Mouse (Mus musculus): ENCODE data around the gene Ptpn20. TPM values are rescaled to one million over a fixed set of nuclear protein-coding genes. Genes with fewer than 3 reads are reported as not detected.

Gene Ptpn20
- not detected in 2 replicates for total RNA-seq (2021)
- long read RNA-seq, result 0 reads

DNA sequence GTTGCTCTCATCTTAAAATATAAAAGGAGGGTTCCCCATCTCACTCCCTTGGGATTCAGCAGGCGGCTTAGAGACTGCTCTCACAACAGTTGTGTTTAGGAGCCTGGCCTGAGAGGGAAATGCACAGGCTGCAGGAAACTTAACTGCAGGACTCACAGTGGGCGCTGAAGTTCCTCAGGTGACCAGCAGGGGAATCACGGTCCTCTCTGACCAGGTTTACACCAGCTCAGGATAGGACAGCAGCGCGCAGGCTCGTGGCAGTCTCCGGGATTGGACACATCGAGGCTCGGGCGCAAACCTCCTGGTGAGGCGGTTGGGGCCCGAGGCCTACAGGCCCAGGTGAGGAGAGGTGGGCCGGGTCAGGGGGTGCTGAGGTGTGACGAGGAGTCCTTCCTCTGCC lies at the start of gene Ptpn20:
Gene Ptpn20, plus strand, starts transcription at position 257 of the 400 bp plus-strand sequence.
- DNase-seq, result no peak

DNA sequence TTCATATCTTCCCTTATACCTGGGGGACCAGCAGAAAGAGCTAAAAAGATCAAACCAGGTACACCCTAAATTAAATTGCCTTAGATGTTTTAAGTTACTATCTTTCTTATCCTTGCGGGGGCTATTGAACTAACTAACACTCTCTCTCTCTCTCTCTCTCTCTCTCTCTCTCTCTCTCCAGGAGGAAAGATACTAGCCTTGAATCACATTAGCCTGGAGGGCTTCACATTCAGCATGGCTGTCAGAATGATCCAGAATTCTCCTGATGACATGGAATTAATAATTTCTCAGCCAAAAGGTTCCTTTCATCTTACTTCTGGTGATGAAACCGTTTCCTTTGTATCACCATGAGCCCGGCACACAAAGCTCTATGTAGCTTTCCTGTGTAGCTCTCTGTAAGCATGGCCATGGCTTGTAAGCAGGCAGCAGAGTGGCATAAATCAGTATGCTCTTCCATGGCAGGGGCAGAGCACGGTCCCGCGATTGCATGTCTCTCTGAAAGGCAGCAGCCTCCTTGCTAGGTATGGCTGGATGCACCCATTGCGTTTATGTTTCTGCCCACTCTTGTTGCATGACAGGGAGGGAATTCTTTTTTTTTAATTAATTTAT lies 49.3 kb upstream of the Ptpn20 start:
- DNase-seq, result no peak

DNA sequence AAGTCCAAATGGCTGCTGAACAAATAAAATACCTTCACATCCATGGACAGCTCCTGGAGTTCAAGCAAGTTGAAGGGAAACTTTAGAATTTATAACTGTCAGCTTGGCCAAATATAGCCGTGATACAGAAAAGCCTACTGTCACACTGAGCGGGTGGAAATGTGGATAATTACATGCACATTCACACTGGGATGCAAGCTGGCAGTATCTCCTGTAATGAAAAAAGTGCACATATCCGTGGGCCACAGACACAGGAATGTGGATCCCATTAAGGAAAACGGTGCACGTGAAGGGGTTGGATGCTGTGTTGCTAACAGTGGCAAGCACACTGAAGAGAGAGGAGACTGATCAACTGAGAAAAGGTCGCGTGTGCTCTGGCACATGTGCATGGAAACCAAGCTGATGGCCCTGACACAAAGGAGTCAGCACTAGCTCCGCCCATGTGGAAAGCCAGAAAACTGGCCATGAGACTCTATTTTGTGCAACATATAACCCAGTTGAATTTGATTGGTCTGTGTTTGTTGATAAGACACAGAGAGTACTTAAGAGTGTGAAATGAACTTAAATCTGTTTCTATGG lies 43.4 kb upstream of the Ptpn20 start:
- DNase-seq, result no peak

DNA sequence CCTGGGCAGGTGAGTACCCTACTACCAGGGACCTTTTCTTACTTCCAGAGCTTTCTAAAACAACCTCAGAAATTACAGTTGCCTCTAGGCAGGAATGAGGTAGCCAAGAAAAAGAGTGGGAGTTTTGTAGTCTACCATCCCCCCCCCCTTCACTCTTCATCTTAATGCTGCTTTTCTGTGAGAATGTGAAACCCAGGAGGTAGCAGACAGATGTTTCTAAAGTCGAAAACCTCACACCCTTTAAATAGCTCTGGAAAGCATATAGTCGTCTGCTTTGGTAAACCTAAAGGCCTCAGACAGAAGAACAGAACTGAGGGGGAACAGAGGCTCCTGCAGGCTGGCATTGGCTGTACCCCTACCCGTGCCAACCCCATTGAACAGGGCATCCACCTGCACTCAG lies 40.4 kb upstream of the Ptpn20 start:
- no peak for DNase-seq

DNA sequence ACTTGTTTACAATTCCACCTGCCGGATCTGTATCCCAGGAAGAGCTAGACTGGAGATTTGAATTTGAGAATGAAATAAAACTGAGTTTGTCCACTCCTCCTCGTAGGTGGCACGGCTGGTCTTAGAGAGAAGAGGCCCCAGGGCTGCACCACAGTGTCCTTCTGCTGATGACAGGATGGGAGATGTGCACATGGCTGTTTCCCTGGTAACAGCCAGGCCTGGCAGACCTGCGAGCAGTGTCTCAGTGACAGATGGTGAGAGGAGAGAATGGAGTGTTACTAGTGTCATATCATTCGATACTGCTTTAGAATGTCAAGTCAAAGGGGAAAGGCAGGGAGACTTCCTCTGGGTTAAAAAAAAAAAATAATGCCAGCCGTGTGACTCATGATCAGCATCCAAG lies 39.2 kb upstream of the Ptpn20 start:
- peak; percentile 7 for DNase-seq

DNA sequence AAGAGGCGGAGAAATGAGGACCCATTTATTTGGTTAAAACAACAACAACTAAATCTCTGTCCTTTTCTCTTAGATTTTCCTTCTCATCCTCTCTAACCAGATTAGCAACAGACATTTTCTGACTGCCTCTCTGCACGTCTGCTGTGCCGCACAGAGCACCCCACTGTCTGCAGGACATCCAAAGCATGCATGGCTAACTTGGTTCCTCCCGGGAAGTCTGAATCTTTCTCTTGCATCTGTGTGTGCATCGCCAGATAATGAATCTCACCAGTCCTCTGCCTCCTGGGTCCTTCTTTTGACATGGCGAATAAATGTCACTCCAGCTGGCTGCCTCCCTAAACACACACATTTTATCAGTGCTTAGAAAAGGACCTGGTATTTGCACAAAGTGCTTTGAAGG lies 18.3 kb upstream of the Ptpn20 start:
- DNase-seq, result no peak

DNA sequence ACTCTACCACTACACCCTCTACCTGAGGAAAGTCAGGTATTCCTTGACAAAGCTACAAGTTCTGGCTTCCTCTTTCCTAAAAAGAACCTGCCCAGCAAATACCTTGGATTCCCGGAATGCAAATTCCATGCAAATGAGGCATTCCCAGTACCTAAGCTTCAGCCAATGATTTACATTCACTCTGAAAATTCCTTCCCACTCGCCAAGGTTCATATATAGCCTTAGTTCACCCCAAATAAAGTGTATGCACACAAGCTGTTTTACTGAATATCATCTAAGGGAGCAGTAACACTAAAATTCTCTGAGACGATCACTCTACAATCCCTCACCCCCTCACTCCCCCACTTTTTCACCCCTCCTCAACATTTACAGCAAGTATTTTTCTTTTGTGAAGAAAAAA lies 15.4 kb upstream of the Ptpn20 start:
- no peak for DNase-seq

DNA sequence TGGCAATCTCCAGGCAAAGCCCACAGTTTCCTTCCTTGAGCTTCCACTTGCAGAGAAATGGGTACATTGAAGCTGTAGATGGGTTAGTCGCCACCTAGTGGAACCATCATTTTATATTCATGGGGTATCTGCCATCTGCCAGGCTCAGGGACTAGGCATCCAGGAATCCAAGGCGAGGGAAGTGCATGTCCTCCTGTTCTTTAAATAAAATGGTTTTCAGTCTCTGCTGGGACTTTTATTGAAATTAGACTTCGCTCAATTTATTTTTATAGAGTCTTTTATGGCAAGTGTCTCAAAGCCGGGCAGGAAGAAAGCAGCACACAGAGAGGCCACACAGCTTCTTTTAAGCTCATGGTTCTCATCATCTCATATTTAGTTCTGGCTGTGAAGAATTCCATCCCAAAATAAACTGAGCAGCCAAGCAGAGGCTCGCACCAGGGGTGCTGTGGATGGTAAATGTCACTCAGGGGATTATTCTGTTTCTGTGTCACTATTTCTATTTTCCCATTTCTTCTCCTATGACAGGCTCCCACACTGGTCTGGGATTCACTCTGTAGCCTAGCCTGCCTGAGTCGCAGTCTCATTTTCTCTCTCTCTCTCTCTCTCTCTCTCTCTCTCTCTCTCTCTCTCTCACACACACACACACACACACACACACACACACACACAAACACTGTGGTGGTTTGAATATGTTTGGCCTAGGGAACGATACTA lies 9.1 kb upstream of the Ptpn20 start:
- no peak for DNase-seq

DNA sequence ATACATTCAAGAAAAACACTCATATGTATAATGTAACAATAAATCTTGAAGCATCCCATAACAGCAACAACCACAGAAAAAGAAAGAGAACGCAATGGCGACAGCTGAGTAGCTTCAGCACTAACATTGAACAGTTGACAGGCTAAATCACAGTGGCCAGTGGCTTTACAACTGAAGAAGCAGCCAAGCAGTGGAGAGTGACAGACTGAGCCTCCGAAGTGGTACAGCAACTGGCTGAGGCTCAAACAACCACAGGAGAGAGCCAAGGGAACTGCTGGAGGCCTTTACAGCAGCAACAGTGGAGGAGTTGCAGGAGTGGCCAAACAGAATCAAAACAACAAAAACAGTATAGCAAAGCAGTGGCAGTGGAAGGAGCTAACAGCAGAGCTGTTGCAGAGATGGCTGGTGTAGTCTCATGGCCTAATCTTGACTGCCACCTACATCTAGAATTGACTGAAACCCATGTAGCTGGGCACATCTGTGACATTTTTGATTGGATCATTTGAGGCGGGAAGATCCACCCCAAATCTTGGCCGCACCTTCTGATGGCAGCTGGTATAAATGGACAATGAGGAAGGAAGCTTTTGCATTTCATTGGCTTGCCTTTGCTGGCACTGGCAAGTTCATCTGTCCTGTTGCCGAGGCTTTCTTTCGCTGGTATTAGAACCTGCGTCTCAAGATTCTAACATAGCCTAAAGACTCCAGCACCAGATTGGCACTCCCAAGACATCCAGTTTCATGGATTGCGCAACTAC lies 9.5 kb downstream of the Ptpn20 start:
- DNase-seq, result no peak

DNA sequence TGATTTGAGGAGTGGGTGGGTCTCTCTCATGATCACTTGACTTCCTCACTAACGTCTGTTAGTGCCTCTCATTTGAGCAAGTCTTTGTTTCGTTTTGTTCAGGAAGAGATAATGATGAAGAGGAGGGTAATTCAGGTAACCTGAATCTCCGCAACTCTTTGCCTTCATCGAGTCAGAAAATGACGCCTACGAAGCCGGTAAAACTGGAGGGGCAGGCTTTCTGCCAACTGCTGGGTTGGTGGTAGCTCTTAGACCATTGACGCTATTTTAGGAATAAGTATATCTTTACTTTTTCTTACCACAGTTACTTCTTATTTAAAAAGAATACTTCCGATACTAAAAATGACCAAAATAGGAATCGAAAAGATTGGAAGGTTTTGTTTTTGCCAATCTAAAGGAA lies 18.4 kb downstream of the Ptpn20 start:
- DNase-seq, result no peak

DNA sequence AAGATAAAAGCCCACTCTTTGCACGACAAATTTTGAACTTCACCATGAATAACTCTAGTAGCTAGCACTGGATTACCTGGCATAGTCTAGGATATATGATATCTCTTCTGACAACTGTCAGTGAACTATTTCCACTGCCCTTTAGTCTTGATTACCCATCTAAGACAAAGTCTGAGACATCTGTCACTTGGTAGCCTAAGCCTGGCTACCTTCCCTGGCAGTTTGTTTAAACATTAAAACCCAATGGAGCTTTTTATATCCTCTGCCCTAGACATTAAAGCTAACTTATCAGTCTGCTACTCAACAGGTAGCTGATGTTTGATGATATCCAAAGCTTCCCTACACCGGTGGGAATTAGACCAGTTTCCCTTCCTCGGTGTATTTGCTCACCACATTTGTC lies 36.0 kb downstream of the Ptpn20 start:
- no peak for DNase-seq

DNA sequence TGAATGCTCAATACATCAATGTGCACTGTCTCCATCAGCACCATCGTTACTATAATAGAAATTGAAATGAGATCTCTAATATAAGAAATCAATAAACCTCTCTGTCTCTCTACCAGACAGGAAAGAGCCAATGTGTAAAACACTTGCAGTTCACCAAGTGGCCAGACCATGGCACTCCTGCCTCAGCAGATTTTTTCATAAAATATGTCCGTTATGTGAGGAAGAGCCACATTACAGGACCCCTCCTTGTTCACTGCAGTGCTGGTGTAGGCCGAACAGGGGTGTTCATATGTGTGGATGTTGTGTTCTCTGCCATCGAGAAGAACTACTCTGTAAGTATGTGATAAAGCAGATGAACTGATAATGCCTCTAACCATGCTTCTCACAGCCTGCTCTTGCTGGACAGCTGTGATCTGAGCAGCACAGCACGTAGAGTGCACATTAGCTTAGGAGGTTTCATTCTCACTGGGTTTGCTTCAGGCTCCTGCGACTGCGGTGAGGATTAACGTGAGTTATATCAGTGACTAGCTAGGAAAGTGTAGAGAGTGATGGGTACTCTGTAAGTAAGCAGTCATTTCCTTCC lies 43.9 kb downstream of the Ptpn20 start:
- no peak for DNase-seq

DNA sequence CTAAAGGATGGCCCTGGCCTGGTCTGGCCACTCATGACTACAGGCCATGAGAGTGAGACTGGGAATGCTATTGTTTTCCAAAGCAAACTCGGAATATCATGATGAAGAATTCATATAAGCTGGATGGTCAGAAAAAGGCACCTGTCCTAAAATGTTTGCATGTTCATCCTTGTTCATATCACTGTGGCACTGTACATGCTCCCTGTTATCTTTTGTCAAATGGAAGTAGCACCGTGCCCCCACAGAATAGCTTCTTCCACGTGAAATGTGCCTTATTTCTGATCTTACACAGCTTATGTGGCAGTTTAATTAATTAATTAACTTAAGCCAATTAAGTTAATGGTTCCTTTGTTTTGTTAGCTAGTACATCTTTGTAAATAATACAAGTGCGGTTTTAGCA lies 45.3 kb downstream of the Ptpn20 start:
- no peak for DNase-seq

DNA sequence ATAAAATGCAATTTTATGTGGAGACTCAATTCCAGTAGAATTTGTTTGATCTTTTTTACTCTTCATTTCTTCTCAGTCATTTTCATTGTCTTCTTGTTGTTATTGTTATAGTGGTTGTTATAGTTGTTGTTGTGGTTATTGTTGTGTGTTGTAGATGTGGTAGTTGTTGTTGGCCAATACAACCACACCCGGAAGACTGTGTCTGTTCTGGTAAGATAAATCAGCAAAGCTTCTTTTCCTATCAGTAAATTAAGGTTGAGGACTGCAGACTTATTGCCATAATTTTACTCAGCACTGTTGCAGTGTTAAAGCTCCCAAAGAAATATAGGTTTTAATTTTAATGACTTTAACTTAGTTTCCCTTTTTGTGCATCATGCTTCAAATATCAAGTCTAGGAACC lies 45.8 kb downstream of the Ptpn20 start:
- DNase-seq, result no peak

DNA sequence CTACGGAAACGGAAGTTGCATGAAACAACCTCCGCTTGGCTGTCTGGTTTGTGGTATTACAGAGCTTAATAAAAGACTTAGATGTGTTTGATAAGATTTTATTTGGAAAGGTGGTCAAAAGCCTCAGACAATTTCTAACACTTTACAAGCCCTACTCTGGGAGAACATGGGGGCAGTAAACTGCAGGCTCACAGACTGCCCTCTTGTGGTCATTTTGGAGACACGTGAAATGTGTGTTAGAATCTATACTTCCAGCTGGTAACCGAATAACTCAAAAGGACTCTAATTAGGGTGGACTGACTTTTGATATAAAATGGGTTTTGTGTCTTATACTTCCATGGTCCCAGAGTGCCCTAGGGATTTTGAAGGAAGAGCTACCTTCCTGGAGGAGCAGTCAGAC lies 50.4 kb downstream of the Ptpn20 start:
- DNase-seq, result no peak

DNA sequence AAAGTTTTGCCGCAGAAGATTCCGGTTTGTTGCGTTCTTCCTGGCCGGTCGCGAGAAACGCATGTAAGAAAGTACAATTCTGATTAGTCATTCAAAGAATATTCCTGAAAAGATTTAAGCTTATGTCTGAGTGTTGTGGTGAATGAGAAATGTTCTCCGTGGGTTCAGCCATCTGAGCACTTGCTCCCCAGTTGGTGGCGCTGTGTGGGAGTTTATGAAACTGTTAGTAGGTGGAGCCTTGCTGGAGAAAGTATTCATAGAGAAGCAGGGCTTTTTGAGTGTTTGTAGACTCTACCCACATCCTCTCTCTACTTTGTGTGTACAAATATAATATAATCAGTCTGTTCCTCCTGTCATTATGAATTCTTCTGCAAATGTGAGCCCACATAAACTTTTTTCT lies 61.7 kb downstream of the Ptpn20 start:
- peak; percentile 21 for DNase-seq

DNA sequence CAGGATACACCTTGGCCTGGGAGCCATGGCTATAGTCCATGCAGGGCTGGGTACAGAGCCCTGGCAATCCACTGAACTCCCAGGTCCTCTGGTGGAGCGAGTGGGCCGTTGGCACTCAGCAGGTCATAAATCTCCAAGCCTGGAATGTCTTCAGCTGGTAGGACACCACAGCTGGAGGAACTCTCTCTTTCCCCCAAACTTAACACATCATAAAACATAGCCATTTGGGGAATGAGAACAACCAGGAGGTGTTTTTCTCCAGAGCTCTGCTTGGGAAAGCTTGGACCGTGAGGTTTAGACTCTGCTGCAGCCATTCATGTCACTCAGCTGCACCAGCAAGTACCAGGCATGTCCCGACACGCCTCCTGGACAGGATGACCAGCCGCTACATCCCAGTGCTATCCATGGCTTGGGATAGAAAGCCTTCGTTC lies 68.5 kb downstream of the Ptpn20 start:
- no peak for DNase-seq

DNA sequence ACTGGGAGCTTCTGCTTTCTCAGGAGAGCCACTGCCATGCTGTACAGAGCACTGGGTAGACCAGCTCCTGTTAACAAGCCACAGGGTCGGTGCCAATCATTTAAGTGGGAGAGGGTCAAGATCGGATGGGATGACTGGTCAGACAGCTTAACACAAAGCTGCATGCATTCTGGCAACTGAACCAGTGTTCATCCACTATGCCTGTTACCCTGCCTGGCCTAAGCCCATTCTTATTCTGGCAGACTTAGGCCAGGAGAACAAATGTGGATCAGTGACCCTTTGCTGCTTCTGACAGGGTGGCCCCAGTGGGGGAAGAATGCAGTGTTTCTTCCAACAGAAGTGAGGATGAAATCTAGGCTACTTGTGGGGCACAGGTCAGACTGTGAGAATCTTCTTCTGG lies 69.3 kb downstream of the Ptpn20 start:
- DNase-seq, result no peak

DNA sequence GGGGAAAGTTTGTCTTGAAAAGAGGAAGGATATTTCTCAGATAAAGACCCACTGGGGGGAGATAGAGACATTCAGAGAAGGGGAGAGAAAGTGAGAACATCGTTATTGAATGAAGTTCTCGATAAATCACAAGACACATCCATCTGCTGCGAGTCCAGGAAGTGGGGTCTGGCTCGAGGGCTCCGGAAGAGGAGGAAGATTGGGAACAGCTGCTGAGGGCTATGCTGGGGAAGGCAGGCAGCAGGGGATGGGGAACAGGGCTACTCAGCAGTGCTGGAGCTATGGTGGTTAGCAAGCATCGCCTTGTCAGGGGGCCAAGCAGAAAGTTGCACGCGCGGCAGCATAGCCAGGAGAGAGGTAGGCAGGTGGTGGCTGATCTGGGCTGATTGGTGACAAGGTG lies 73.1 kb downstream of the Ptpn20 start:
- DNase-seq, result no peak

DNA sequence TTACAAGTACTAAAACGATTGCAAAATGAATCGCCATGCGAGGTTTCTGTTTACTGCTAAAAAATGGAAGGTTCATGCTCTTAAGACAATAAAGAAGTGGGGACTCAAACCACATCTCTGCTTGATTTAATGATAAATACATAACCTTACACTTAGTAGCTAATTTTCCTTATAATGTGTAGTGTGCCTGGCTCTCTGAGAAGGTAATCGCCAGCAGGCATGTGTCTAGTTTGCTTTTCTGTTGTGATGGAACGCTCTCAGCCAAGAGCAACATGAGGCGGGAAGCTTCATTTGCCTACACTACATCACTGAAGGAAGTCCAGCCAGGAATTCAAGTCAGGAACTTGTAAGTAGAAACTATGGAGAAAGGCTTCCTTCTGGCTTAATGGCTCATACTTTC lies 77.3 kb downstream of the Ptpn20 start:
- no peak for DNase-seq

DNA sequence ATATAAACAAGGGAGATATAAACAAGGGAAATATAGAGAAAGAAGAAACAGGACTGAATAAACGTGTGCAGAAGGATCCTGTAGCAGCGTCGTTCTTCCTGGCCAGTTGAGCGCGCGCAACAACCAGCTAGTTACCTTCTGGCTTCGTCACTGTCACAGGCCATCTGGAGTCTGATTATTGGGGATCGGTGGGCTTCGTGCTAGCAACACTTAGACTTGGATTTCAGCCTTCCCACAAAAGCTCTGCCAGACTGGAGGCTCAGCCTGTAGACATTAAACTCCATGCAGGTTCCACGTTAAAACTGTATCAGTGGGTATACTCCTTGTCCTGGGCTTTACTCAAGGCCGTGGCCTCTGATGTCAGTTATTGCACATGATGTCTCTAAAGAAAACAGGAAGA lies 80.9 kb downstream of the Ptpn20 start:
- DNase-seq, result no peak

DNA sequence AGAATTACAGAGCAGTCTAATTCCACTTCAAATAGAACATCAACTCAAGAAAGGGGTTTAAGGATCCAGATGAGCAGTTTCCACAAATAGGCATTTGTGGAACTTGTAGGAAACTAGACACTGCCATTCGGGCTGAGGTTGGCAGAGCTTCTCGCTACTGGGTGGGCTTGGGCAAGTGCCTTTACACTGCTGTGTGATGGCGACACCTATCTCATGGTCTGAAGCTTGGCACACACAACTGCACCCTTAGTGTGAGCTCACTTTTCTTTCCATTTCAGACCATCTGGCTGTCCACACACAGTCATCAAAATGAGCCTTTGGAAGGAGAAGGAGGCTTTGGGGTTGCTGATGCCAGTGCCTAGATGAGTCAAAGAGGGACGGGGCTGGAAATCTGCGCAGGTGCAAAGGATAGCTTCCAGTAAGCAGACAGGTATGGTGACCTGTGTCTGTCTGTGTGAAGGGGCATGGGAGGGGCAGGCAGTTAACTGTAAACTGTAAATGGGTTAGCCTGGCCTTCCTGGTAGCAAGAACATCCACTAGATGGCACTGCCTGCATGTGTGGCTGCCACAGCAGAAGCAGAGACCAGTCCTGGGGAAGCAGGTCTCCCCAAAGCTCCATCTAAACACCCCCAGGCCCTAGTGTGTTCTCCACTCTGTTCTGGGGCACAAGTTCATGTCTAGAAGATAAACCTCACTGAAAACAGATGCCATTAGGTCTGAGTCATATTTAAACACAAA lies 84.5 kb downstream of the Ptpn20 start:
- DNase-seq, result peak; percentile 43
